Comparison of ENCODE assay signal across 22 mouse cellular contexts in the genomic region with DNA sequence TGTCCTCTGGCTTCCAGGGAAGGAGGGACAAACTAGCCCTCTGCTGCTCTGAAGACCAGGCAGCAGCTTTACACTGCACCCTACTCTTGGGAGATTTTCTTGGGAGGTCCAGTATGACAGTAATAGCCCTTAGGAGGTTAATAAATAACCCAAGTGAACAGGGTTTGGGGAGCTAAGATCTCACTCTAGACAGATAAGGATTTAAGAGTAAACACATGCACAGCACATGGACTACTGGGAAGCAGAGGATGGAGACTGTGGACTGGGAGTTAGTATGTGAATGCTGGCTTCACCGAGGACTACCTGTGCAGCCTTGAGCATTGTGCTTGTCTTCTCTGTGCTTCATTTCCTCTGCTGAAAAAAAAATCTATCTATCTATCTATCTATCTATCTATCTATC. TPM values are rescaled to one million over a fixed set of nuclear protein-coding genes. Genes with fewer than 3 reads are reported as not detected.
"Had no signal": no experiment of that assay in that cellular context is flagged by ENCODE, and none has a peak within 500 bp of the region (broad histone marks: within the 10 kb centered on the region; RNA-seq: fewer than 3 reads in every experiment).

No protein-coding gene starts in this region.

- DNase-seq: liver, embryonic 13.5 days; liver, postnatal 0 days; lung, adult 2 months; lung, postnatal 14 days; lung, postnatal 36 days; retina, postnatal 1 day; right cerebral cortex, adult 18-20 months; right cerebral cortex, postnatal 25 days; right cerebral cortex, postnatal 4 days; spleen, adult 18-20 months; thymus, adult 18-20 months; thymus, postnatal 14 days; thymus, postnatal 36 days had no signal

- H3K9me3 ChIP-seq: liver, embryonic 13.5 days; liver, embryonic 15.5 days; lung, embryonic 15.5 days; megakaryocyte, embryonic 14.5 days; midbrain, embryonic 12.5 days; midbrain, embryonic 15.5 days; neural tube, embryonic 12.5 days; stomach, embryonic 15.5 days had no signal

- H3K36me3 ChIP-seq: liver, embryonic 13.5 days; liver, embryonic 15.5 days; lung, embryonic 15.5 days; midbrain, embryonic 12.5 days; midbrain, embryonic 15.5 days; neural tube, embryonic 12.5 days; stomach, embryonic 15.5 days had no signal

- ATAC-seq: liver, postnatal 0 days; lung, postnatal 0 days; midbrain, embryonic 15.5 days had no signal

- H3K27ac ChIP-seq: liver, embryonic 13.5 days; liver, embryonic 15.5 days; lung, embryonic 15.5 days; macrophage; midbrain, embryonic 12.5 days; neural tube, embryonic 12.5 days; stomach, embryonic 15.5 days had no signal

- H3K4me2 ChIP-seq: liver, embryonic 13.5 days; liver, embryonic 15.5 days; lung, embryonic 15.5 days; neural tube, embryonic 12.5 days; stomach, embryonic 15.5 days had no signal

- H3K4me1 ChIP-seq: liver, embryonic 13.5 days; liver, embryonic 15.5 days; megakaryocyte, embryonic 14.5 days had no signal

- H3K4me3 ChIP-seq: liver, embryonic 13.5 days; liver, embryonic 15.5 days; lung, embryonic 15.5 days; megakaryocyte, embryonic 14.5 days; midbrain, embryonic 12.5 days; neural tube, embryonic 12.5 days; stomach, embryonic 15.5 days had no signal

- H3K9ac ChIP-seq: liver, embryonic 13.5 days; liver, embryonic 15.5 days; liver, postnatal 0 days; lung, embryonic 15.5 days; midbrain, embryonic 12.5 days; midbrain, embryonic 15.5 days; neural tube, embryonic 12.5 days; stomach, embryonic 15.5 days had no signal

RNA-seq across cellular contexts. Expression of a gene that starts 59.1 kb away (rescaled TPM):
- polyA plus RNA-seq: liver, postnatal 0 days; macrophage had no signal
